Mouse (Mus musculus) kidney, adult 2 months (tissue): ENCODE measurements around the gene Wdr26. TPM values are rescaled to one million over a fixed set of nuclear protein-coding genes. Genes with fewer than 3 reads are reported as not detected.
A peak's percentile ranks its signal among the peaks of the same experiment; 100 is the strongest.

Source experiments
- DNase-seq: peaks from one replicate; pipeline ENCODE4 v3.0.0; 2021
- H3K27ac ChIP-seq: fragments of 200-500 bp; 2 replicates; pipeline ENCODE4 v1.5.1; 2012; ENCODE audit warnings: low read depth, low read length, control low read depth, inconsistent platforms; ENCODE audit not compliant: insufficient read depth
- H3K27me3 ChIP-seq: fragments of 200-500 bp; replicated peaks from 2 replicates; pipeline ENCODE4 v1.6.1; 2012; ENCODE audit warnings: mild to moderate bottlenecking, moderate library complexity, low read length, inconsistent platforms; ENCODE audit not compliant: control insufficient read depth, insufficient read depth
- H3K36me3 ChIP-seq: fragments of 200-500 bp; 2 replicates; pipeline ENCODE4 v1.6.1; 2012; ENCODE audit warnings: mild to moderate bottlenecking, moderate library complexity, low read length, inconsistent platforms; ENCODE audit not compliant: control insufficient read depth, insufficient read depth
- H3K4me1 ChIP-seq: fragments of 200-500 bp; 2 replicates; pipeline ENCODE4 v1.6.1; 2011; ENCODE audit warnings: low read length; ENCODE audit not compliant: control insufficient read depth, insufficient read depth
- H3K4me3 ChIP-seq: fragments of 200-500 bp; 2 replicates; pipeline ENCODE4 v1.5.1; 2011; ENCODE audit warnings: mild to moderate bottlenecking, low read depth, low read length, control low read depth; ENCODE audit not compliant: insufficient read depth
- CTCF ChIP-seq: fragments of 200-500 bp; conservative IDR thresholded peaks from 2 replicates; pipeline ENCODE4 v1.5.1; 2011; ENCODE audit warnings: low read depth, mild to moderate bottlenecking, control low read depth, low read length, moderate library complexity, mixed read lengths; ENCODE audit not compliant: insufficient read depth, insufficient read length
- POLR2A ChIP-seq: fragments of 200-500 bp; IDR thresholded peaks from one replicate; pipeline ENCODE4 v1.6.1; 2011; ENCODE audit warnings: low read depth, low read length, control low read depth
- WGBS: fragments of 180-500 bp; shearing (Covaris S2); methylation state at CpG from one replicate; pipeline ENCODE4 v1.1.7; 2018; 5-methylcytosine and 5-hydroxymethylcytosine counted together
- polyA plus RNA-seq: library from polyadenylated mRNA; depleted of rRNA; stranded (reverse); fragments of >200 nt; gene quantifications from 2 replicates; pipeline ENCODE4 v1.2.3, GENCODE M21; 2012; rRNA removed

Gene Wdr26
- 28.5 and 32.1 TPM in 2 replicates for polyA plus RNA-seq

GRCm38 (mm10) chr1:181211920-181212633 lies at the start of gene Wdr26:
Wdr26 (minus strand) TSS chr1:181212001.
- DNase-seq = peak; percentile 86
- peak within 1 kb of the TSS; percentile 88 for H3K27ac ChIP-seq
- no peaks in the 10 kb centered on the region for H3K27me3 ChIP-seq
- H3K36me3 ChIP-seq = no peaks in the 10 kb centered on the region; the same call in 1 of the 2 replicates
- under 1% methylated on average over 54 of the region's 54 CpGs for WGBS
- TF ChIP-seq CTCF (no peak), POLR2A (peak; percentile 33)
- H3K4me3 ChIP-seq = peak within 1 kb of the TSS; percentile 67
- H3K4me1 ChIP-seq = peaks cover 10% of the 10 kb centered on the region; the same call in 1 of the 2 replicates

DNA sequence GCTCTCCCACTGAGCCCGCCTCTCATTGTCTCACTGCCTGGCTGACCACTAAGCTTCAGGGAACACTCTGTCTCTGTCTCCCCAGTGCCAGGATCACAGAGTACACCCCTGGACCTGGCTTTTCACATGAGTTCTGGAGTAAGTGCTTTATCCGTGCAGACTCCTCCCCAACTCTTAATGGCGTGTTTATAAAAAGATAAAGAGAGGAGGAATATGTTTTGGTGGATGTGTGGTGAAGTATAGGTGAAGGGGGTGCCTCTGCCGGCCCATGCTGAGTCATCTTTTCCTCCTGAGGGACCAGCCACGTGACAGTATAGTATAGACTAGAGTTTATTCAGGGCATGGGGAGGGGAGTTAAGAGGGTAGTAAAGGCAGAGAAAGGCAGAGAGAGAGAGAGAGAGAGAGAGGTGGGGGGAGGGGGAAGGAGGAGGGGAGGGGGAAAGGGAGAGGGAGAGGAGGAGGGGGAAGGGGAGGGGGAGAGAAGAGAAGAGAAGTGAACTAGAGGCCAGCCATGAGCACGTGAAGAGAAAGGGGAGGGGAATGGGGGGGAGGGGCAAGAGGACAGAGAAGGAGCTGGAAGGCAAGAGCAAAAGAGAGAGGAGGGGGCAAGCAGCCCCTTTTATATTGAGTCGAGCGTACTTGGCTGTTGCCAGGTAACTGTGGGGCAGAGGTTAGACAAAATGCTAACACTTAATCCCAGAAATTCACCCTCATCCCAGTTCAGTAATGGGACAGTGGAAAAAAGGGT lies 49.3 kb upstream of the Wdr26 start:
- Histone ChIP-seq H3K4me3 (no peak overlapping the region), H3K27ac (no peak overlapping the region), H3K27me3 (no peaks in the 10 kb centered on the region), H3K36me3 (no peaks in the 10 kb centered on the region), H3K4me1 (peaks cover 21% of the 10 kb centered on the region; the same call in 1 of the 2 replicates)
- 46% methylated on average over 8 of the region's 8 CpGs for WGBS
- DNase-seq = no peak
- TF ChIP-seq POLR2A = no peak

DNA sequence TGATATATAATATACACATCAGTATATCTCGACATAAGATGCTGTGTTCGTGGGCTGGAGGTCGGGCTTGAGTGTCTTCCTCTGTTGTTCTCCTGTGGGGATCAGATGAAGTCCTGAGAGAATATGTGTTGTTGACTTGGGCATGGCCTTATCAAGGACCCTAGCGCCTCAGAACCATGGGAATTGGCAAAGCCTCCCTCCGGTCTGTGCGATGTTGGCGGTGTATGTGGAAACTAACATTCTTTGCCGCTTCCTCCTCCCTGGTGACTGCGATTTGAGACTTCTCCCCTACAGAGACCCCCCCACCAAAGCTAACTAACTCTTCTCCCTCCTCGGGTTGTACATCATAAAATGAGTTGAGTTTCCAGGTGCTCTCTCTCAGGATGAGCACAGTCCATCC lies 48.6 kb upstream of the Wdr26 start:
- Histone ChIP-seq H3K36me3 (no peaks in the 10 kb centered on the region), H3K4me1 (peaks cover 27% of the 10 kb centered on the region; the same call in 1 of the 2 replicates), H3K27ac (no peak overlapping the region), H3K4me3 (no peak overlapping the region), H3K27me3 (no peaks in the 10 kb centered on the region)
- DNase-seq = no peak
- no peak for TF ChIP-seq POLR2A
- TF ChIP-seq CTCF = no peak
- 91% methylated on average over 10 of the region's 10 CpGs for WGBS

DNA sequence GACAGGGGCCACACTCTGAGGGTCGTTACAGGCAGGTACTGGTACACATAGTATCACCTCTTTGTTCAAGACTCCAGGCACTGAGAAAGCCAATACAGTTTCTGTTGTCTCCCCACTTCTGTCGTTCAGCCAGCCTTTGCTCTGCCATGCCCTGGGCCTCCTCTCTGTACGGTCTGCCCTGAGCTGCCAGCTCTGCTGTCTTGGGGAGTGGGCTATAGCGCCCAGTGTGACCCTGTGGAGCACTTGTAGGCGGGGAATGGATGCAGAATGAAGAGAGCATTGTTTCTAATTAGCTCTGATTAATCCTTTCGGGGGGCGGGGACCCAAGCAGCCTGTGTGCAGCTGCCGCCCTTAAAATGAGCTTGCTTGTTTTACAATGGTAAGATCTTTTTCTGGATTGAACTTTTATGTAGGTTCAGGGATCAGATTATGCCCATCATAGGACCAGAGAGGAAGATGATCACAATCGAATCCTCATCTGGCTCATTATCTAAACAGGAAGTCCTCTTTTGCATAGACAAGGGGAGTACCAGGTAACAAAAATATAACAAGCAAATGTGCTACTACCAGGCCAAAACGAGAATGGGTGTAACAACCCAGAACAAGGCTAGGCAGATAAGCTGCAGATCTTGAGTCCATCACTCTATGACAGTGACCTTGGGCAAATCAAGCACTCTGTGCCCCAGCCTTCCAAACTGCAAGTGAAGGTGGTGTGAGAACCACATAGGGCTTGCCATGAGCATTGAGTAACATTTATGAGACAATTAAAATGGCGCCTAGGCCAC lies 48.0 kb upstream of the Wdr26 start:
- no peaks in the 10 kb centered on the region for H3K27me3 ChIP-seq
- 79% methylated on average over 11 of the region's 11 CpGs for WGBS
- no peak for DNase-seq
- no peak overlapping the region for H3K4me3 ChIP-seq
- no peak overlapping the region for H3K27ac ChIP-seq
- TF ChIP-seq POLR2A = no peak
- no peak for TF ChIP-seq CTCF
- no peaks in the 10 kb centered on the region for H3K36me3 ChIP-seq
- H3K4me1 ChIP-seq = peaks cover 27% of the 10 kb centered on the region; the same call in 1 of the 2 replicates

DNA sequence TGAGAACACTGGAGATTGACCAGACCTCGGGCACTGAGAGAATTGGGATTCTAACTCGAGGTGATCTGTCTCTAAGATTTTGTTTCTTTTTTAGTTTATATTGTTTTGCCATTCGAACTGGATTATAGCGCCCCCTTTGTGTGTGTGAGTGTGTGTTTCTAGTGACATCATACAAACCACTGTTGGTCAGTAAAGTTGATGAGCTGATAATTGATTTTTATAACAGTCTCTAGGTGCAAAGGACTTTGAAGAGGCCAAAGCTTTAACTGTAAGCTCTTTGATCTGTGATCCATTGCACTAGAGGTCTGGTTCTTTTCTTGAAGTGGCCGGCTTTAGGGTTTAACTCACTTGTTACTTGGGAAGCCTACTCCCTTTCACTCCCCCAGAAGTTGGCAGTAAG lies 47.3 kb upstream of the Wdr26 start:
- H3K27me3 ChIP-seq = no peaks in the 10 kb centered on the region
- DNase-seq = no peak
- H3K36me3 ChIP-seq = no peaks in the 10 kb centered on the region
- TF ChIP-seq CTCF = no peak
- H3K4me1 ChIP-seq = peaks cover 27% of the 10 kb centered on the region; the same call in 1 of the 2 replicates
- H3K4me3 ChIP-seq = no peak overlapping the region
- 44% methylated on average over 5 of the region's 5 CpGs for WGBS
- no peak overlapping the region for H3K27ac ChIP-seq

- Histone ChIP-seq H3K27me3 (no peaks in the 10 kb centered on the region), H3K36me3 (no peaks in the 10 kb centered on the region), H3K4me1 (peaks cover 27% of the 10 kb centered on the region; the same call in 1 of the 2 replicates), H3K4me3 (no peak overlapping the region), H3K27ac (no peak overlapping the region)
- TF ChIP-seq CTCF = no peak
- TF ChIP-seq POLR2A = no peak
- WGBS = 64% methylated on average over 5 of the region's 5 CpGs
- DNase-seq = peak; percentile 32
Observed at GRCm38 (mm10) chr1:181258616-181259015, 46.8 kb upstream of the Wdr26 start.
